Mouse (Mus musculus): Measurements from ENCODE around the gene Olfr463. TPM values are rescaled to one million over a fixed set of nuclear protein-coding genes. Genes with fewer than 3 reads are reported as not detected.

The Olfr463 gene
- polyA plus RNA-seq, 2 experiments from 2014 or later, result not detected

- ATAC-seq, result no peak
Measured at GRCm38 (mm10) chr11:87846968-87847600, 50.1 kb downstream of the Olfr463 start.

Other genes with a start within 250 kb of the Olfr463 start
- gene Rnf43, start 234.7 kb downstream of the Olfr463 start, polyA plus RNA-seq (2017; shearing (Covaris generic)), result 10 to 100 TPM; 24.9 to 25.4 TPM
- 100 to 1,000 TPM; 346 to 405 TPM for gene Supt4a, start 159.8 kb downstream of the Olfr463 start, polyA plus RNA-seq (2017; shearing (Covaris generic))
- 1 to 10 TPM; 3.1 to 3.7 TPM for gene Tspoap1, start 136.8 kb downstream of the Olfr463 start, polyA plus RNA-seq (2017; shearing (Covaris generic))
- gene Mpo, start 103.8 kb downstream of the Olfr463 start, polyA plus RNA-seq (2017; shearing (Covaris generic)), result not detected
- gene Lpo, start 69.1 kb downstream of the Olfr463 start, polyA plus RNA-seq (2017; shearing (Covaris generic)), result not detected
- 1 to 10 TPM; 5.1 to 9.9 TPM for gene Mks1, start 44.2 kb downstream of the Olfr463 start, polyA plus RNA-seq (2017; shearing (Covaris generic))
- gene Epx, start 21.9 kb downstream of the Olfr463 start, polyA plus RNA-seq (2017; shearing (Covaris generic)), result not detected
- not detected for gene Olfr462, start 5.1 kb downstream of the Olfr463 start, polyA plus RNA-seq (2017; shearing (Covaris generic))
- gene Olfr464, start 23.6 kb upstream of the Olfr463 start, polyA plus RNA-seq (2017; shearing (Covaris generic)), result not detected
- gene Dynll2, start 90.1 kb upstream of the Olfr463 start, polyA plus RNA-seq (2017; shearing (Covaris generic)), result 1 to 10 TPM; 4.0 to 4.6 TPM
- gene Srsf1, start 150.0 kb upstream of the Olfr463 start, polyA plus RNA-seq (2017; shearing (Covaris generic)), result 10 to 100 TPM; 23.5 to 47.7 TPM
- 10 to 100 TPM; 23.6 to 25.6 TPM for gene Vezf1, start 170.9 kb upstream of the Olfr463 start, polyA plus RNA-seq (2017; shearing (Covaris generic))
- gene Cuedc1, start 200.7 kb upstream of the Olfr463 start, polyA plus RNA-seq (2017; shearing (Covaris generic)), result 1 to 10 TPM; 4.1 to 9.9 TPM

Data from CD4-positive, CD25-positive, alpha-beta regulatory T cell, adult 4 months (primary cell).